25 mouse cellular contexts compared by ENCODE assay signal in the genomic region with DNA sequence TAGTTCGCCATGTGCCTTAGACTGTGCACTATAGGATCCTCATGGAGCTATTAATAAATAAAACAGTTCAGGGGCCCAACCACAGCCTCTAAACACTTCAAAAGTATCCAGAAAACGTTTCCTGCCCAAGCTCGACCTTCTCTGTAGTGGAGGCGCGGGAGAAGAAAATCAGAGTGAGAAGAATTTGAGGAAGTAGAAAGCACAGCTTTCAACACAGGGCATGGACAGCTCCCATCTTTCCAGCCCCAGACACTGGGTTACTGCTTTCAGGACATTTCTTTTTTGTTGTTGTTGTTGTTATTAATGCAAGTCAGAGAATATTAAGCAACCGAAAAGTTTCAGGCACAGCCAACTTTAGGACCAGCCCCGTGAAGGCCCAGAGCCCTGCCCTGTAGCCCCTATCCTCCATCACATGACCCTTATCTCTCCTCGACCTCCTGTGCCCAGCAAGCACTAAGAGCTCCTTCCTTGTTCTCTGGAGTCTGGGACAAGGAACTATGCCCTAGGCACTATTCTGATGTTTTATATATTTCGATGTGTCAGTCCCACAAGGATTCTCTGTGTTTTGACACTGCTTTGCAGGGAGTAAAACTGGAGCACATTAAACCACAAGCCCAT. TPM values are rescaled to one million over a fixed set of nuclear protein-coding genes. Genes with fewer than 3 reads are reported as not detected.
DNase-seq lines count a peak whose midpoint lies in the region; ATAC-seq and TF ChIP-seq lines count a peak whose summit lies in the region.
"Had no signal": no experiment of that assay in that cellular context is flagged by ENCODE, and none has a peak within 500 bp of the region (broad histone marks: within the 10 kb centered on the region; RNA-seq: fewer than 3 reads in every experiment).

No protein-coding gene starts in this region.

- no peaks in the 10 kb centered on the region for H3K9me3 ChIP-seq in MEL (replicated peaks; ENCODE audit: insufficient read depth, low read length)
- no peaks in the 10 kb centered on the region for H3K9me3 ChIP-seq in liver, embryonic 14.5 days (ENCODE audit: control insufficient read depth, low read length)
- no peaks in the 10 kb centered on the region for H3K9me3 ChIP-seq in forebrain, embryonic 14.5 days (replicated peaks; ENCODE audit: control insufficient read depth, low read length)
- H3K9me3 ChIP-seq: embryonic facial prominence, embryonic 13.5 days; forebrain, embryonic 13.5 days; hindbrain, embryonic 13.5 days; kidney, embryonic 15.5 days; limb, embryonic 13.5 days had no signal

- no peak for TF ChIP-seq CTCF in MEL (IDR thresholded peaks at IDR 0.05 in 2 of 3, conservative IDR thresholded peaks at IDR 0.05 in 1 of 3; ENCODE audit: control insufficient read depth in 1 of 3, insufficient read depth in 1 of 3, low read depth in 2 of 3, low read length in 3 of 3, poor library complexity in 1 of 3, severe bottlenecking in 1 of 3)
- no peak for TF ChIP-seq CTCF in liver, embryonic 14.5 days (IDR thresholded peaks at IDR 0.05; ENCODE audit: low read depth)

- no peak for TF ChIP-seq POLR2A in MEL (IDR thresholded peaks at IDR 0.05; ENCODE audit: control insufficient read depth in 1 of 2, insufficient read depth in 1 of 2, low read depth in 1 of 2, low read length in 2 of 2, poor library complexity in 1 of 2)

- H3K9ac ChIP-seq in MEL (ENCODE audit: control insufficient read depth, low read depth, low read length, poor library complexity, severe bottlenecking) = no peak overlapping the region
- H3K9ac ChIP-seq in liver, embryonic 14.5 days (replicated peaks) = no peak overlapping the region
- no peak overlapping the region for H3K9ac ChIP-seq in forebrain, embryonic 14.5 days (ENCODE audit: low read length)
- H3K9ac ChIP-seq: embryonic facial prominence, embryonic 13.5 days; forebrain, embryonic 13.5 days; hindbrain, embryonic 13.5 days; kidney, embryonic 15.5 days; limb, embryonic 13.5 days; lung, embryonic 14.5 days had no signal

- TF ChIP-seq RAD21 in MEL (IDR thresholded peaks at IDR 0.05; ENCODE audit: low read depth, low read length) = no peak

- peak; percentile 32 for DNase-seq in MEL (ENCODE audit: low read depth, low spot score)
- DNase-seq in liver, embryonic 14.5 days (ENCODE audit: low read depth in 3 of 3, low spot score in 3 of 3) = no peak
- DNase-seq in kidney, postnatal 14 days = no peak
- no peak for DNase-seq in forebrain, embryonic 14.5 days (ENCODE audit: low spot score)
- DNase-seq in embryo, embryonic 10 days (ENCODE audit: low spot score) = no peak
- DNase-seq: cerebellum, adult 11 months; cerebellum, postnatal 10 days; embryo, embryonic 11 days; kidney, postnatal 4 days; layer of hippocampus, adult 9-11 months; lung, embryonic 14.5 days; lung, postnatal 4 days; spleen, adult 18-20 months; thymus, postnatal 25 days had no signal

- no peak overlapping the region for H3K4me2 ChIP-seq in liver, embryonic 14.5 days (ENCODE audit: low read depth)
- H3K4me2 ChIP-seq in forebrain, embryonic 14.5 days (ENCODE audit: low read length) = no peak overlapping the region
- H3K4me2 ChIP-seq: embryonic facial prominence, embryonic 13.5 days; forebrain, embryonic 13.5 days; hindbrain, embryonic 13.5 days; kidney, embryonic 15.5 days; limb, embryonic 13.5 days; lung, embryonic 14.5 days; midbrain, embryonic 11.5 days had no signal

- WGBS in liver, embryonic 14.5 days (ENCODE audit: insufficient replicate concordance) = 35% methylated on average over 9 of the region's 9 CpGs
- 81% methylated on average over 9 of the region's 9 CpGs for WGBS in forebrain, embryonic 14.5 days

- peaks cover 0 to 7% of the 10 kb centered on the region in 2 experiments; a peak in 2 of 4 replicates for H3K36me3 ChIP-seq in MEL (ENCODE audit: control insufficient read depth in 1 of 2, insufficient read depth in 2 of 2, low read length in 2 of 2)
- H3K36me3 ChIP-seq in liver, embryonic 14.5 days (replicated peaks; ENCODE audit: control insufficient read depth, insufficient read depth, low read depth) = no peaks in the 10 kb centered on the region
- H3K36me3 ChIP-seq in forebrain, embryonic 14.5 days (ENCODE audit: control insufficient read depth, insufficient read depth, low read length) = no peaks in the 10 kb centered on the region
- H3K36me3 ChIP-seq: embryonic facial prominence, embryonic 13.5 days; hindbrain, embryonic 13.5 days; kidney, embryonic 15.5 days; limb, embryonic 13.5 days had no signal

- ATAC-seq in hematopoietic stem cell, adult 5-6 weeks (replicated peaks in 1 of 2; ENCODE audit: insufficient read depth in 1 of 2, low FRiP score in 2 of 2, low TSS enrichment in 1 of 2, low read depth in 1 of 2, poor library complexity in 2 of 2, severe bottlenecking in 2 of 2) = peak; percentile 53 to 57; a peak in 2 of 4 replicates
- ATAC-seq in liver, embryonic 14.5 days (ENCODE audit: insufficient read depth) = peak; percentile 66; the same call in 1 of the 2 replicates
- ATAC-seq in megakaryocyte-erythroid progenitor cell, adult 5-6 weeks (replicated peaks; ENCODE audit: low FRiP score, low TSS enrichment, poor library complexity, severe bottlenecking) = peak; percentile 57; the same call in 1 of the 2 replicates
- ATAC-seq in forebrain, embryonic 14.5 days = no peak
- ATAC-seq: forebrain, embryonic 13.5 days; Patski had no signal

- H3K27ac ChIP-seq in MEL (ENCODE audit: control insufficient read depth, low read depth, low read length) = no peak overlapping the region
- H3K27ac ChIP-seq in liver, embryonic 14.5 days = no peak overlapping the region
- no peak overlapping the region for H3K27ac ChIP-seq in forebrain, embryonic 14.5 days (ENCODE audit: low read depth, low read length)
- H3K27ac ChIP-seq: embryonic facial prominence, embryonic 13.5 days; forebrain, embryonic 13.5 days; hindbrain, embryonic 13.5 days; kidney, embryonic 15.5 days; limb, embryonic 13.5 days had no signal

- no peak overlapping the region for H3K4me3 ChIP-seq in MEL (ENCODE audit: control insufficient read depth in 1 of 2, insufficient read depth in 1 of 2, low read depth in 2 of 2, low read length in 2 of 2)
- no peak overlapping the region for H3K4me3 ChIP-seq in liver, embryonic 14.5 days (ENCODE audit: insufficient read depth in 1 of 2, low read depth in 2 of 2, low read length in 2 of 2)
- no peak overlapping the region for H3K4me3 ChIP-seq in forebrain, embryonic 14.5 days (ENCODE audit: low read depth, low read length)
- H3K4me3 ChIP-seq: embryonic facial prominence, embryonic 13.5 days; erythroblast, embryonic 14.5 days; forebrain, embryonic 13.5 days; hindbrain, embryonic 13.5 days; kidney, embryonic 15.5 days; limb, embryonic 13.5 days had no signal

- peaks cover 0 to 12% of the 10 kb centered on the region in 2 experiments; a peak in 2 of 4 replicates for H3K4me1 ChIP-seq in MEL (ENCODE audit: control insufficient read depth in 1 of 2, insufficient read depth in 2 of 2, low read length in 2 of 2)
- peaks cover 18 to 27% of the 10 kb centered on the region in 2 experiments for H3K4me1 ChIP-seq in liver, embryonic 14.5 days (replicated peaks; ENCODE audit: control insufficient read depth in 2 of 2, insufficient read depth in 2 of 2, low read length in 1 of 2)
- H3K4me1 ChIP-seq in forebrain, embryonic 14.5 days (ENCODE audit: control insufficient read depth, insufficient read depth, low read length) = no peaks in the 10 kb centered on the region
- H3K4me1 ChIP-seq: embryonic facial prominence, embryonic 13.5 days; forebrain, embryonic 13.5 days; hindbrain, embryonic 13.5 days; limb, embryonic 13.5 days had no signal

- H3K79me2 ChIP-seq in MEL (ENCODE audit: control insufficient read depth, insufficient read depth, low read length, poor library complexity) = no peaks in the 10 kb centered on the region

- no peak for TF ChIP-seq EP300 in MEL (IDR thresholded peaks at IDR 0.05; ENCODE audit: low read depth in 1 of 2, low read length in 2 of 2)
- no peak for TF ChIP-seq EP300 in liver, embryonic 14.5 days (IDR thresholded peaks at IDR 0.05; ENCODE audit: low read depth)

- 0 out of 4 replicates have a peak, but pooled peaks cover 0 to 2% of the 10 kb centered on the region in 2 experiments for H3K27me3 ChIP-seq in MEL (ENCODE audit: control insufficient read depth in 1 of 2, insufficient read depth in 2 of 2, low read length in 2 of 2)
- H3K27me3 ChIP-seq in liver, embryonic 14.5 days (ENCODE audit: control insufficient read depth, insufficient read depth, low read length) = no peaks in the 10 kb centered on the region
- H3K27me3 ChIP-seq in forebrain, embryonic 14.5 days (replicated peaks; ENCODE audit: control insufficient read depth, insufficient read depth, low read length) = no peaks in the 10 kb centered on the region
- H3K27me3 ChIP-seq: embryonic facial prominence, embryonic 13.5 days; forebrain, embryonic 13.5 days; hindbrain, embryonic 13.5 days; kidney, embryonic 15.5 days; limb, embryonic 13.5 days; Patski had no signal

TF ChIP-seq in MEL, 35 proteins besides CTCF, POLR2A, EP300 and RAD21 (continues in another document):
- TF ChIP-seq SIN3A (IDR thresholded peaks at IDR 0.05; ENCODE audit: low read length) (0 out of 2 replicates have a peak, but pooled peaks have one; percentile 18), USF1 (IDR thresholded peaks at IDR 0.05; ENCODE audit: low read depth, low read length) (peak; percentile 64), RCOR1 (IDR thresholded peaks at IDR 0.05; ENCODE audit: low read depth, low read length) (0 out of 2 replicates have a peak, but pooled peaks have one; percentile 29)

RNA-seq across cellular contexts. Expression of gene Coq2, which starts 50.1 kb away (rescaled TPM):
- 30.9 and 35.4 TPM in 2 replicates for total RNA-seq in MEL (2012; rRNA removed)
- 10 to 100 TPM in 1 of 2 experiments, not detected in 1; 56.1 TPM for polyA plus RNA-seq in MEL (2012; ENCODE audit: insufficient read depth in 1 of 2, insufficient read length in 2 of 2, low read depth in 1 of 2, low replicate concordance in 2 of 2, missing spikeins in 1 of 2)
- 46.2 and 51.4 TPM in 2 replicates for total RNA-seq in hematopoietic stem cell, adult 5-6 weeks (2017)
- polyA plus RNA-seq in liver, embryonic 14.5 days (2012; rRNA removed) = 19.2 and 23.8 TPM in 2 replicates
- 25.7 and 29.4 TPM in 2 replicates for polyA plus RNA-seq in liver, embryonic 14.5 days (2014; fragmentation: Nextera tagmentation; extraction: Ambion mirVana)
- 50.6 and 67.3 TPM in 2 replicates for total RNA-seq in megakaryocyte-erythroid progenitor cell, adult 5-6 weeks (2014; fragmentation: Nextera tagmentation)
- 40.1 and 56.6 TPM in 2 replicates for total RNA-seq in megakaryocyte-erythroid progenitor cell, adult 5-6 weeks (2017)
- polyA plus RNA-seq in forebrain, embryonic 14.5 days (2014; fragmentation: Nextera tagmentation; extraction: Ambion mirVana) = 43.8 and 49.9 TPM in 2 replicates

RNA-seq across cellular contexts. Expression of gene Plac8, which starts 52.8 kb away (rescaled TPM):
- total RNA-seq in MEL (2012; rRNA removed) = 4.9 and 7.1 TPM in 2 replicates
- polyA plus RNA-seq in MEL (2012; ENCODE audit: insufficient read depth in 1 of 2, insufficient read length in 2 of 2, low read depth in 1 of 2, low replicate concordance in 2 of 2, missing spikeins in 1 of 2) = 10 to 100 TPM in 1 of 2 experiments, not detected in 1; 10.6 TPM
- 739 and 944 TPM in 2 replicates for total RNA-seq in hematopoietic stem cell, adult 5-6 weeks (2017)
- polyA plus RNA-seq in liver, embryonic 14.5 days (2012; rRNA removed) = 64.3 and 87.8 TPM in 2 replicates
- 67.3 and 91.1 TPM in 2 replicates for polyA plus RNA-seq in liver, embryonic 14.5 days (2014; fragmentation: Nextera tagmentation; extraction: Ambion mirVana)
- 205 and 254 TPM in 2 replicates for total RNA-seq in megakaryocyte-erythroid progenitor cell, adult 5-6 weeks (2014; fragmentation: Nextera tagmentation)
- total RNA-seq in megakaryocyte-erythroid progenitor cell, adult 5-6 weeks (2017) = 198 and 535 TPM in 2 replicates
- 0.31 and 0.41 TPM in 2 replicates for polyA plus RNA-seq in forebrain, embryonic 14.5 days (2014; fragmentation: Nextera tagmentation; extraction: Ambion mirVana)
- total RNA-seq: left cerebral cortex, postnatal 25 days had no signal

Comparison
In these comparisons a context has a peak if more than half of its experiments do, and no peak if none do; other contexts are left out.
1. RNA of gene Plac8, which starts 52.8 kb away (total RNA-seq): 739 to 944 TPM in hematopoietic stem cell, adult 5-6 weeks and 198 to 535 TPM in megakaryocyte-erythroid progenitor cell, adult 5-6 weeks; 4.9 to 7.1 TPM in MEL; every median in the first group is over 10 times any median in the second.